Mouse (Mus musculus): ENCODE measurements around the gene Jpt1.
A peak's percentile ranks its signal among the peaks of the same experiment; 100 is the strongest.
"Not testable (repeated sequence)": the region's sequence is repeated elsewhere in the genome, so short reads cannot be mapped to it uniquely, and the experiment has no call there.

The Jpt1 gene

GRCm38 (mm10) chr11:115512004-115512403 is 2.2 kb downstream of the Jpt1 start:
- no peak for DNase-seq (ENCODE audit: low read depth)

DNA sequence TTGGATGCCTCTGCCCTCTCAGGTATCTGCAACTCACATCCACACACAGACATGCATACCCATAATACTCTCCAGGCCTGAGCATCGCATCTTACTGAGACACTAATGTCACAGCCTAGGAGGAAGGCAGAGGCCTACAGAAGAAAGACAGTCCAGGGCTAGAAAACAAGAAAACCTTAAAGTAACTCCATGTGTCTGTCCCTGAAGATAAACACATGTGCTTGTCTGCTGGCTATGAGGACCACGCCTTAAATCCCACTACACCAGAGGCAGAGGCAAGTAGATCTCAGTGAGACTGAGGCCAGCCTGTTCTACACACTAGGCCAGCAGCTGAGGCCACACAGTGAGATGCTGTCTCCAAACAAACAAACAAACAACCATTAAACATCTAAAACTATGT is 3.1 kb downstream of the Jpt1 start:
- peak; percentile 69 for DNase-seq (ENCODE audit: low read depth)

DNA sequence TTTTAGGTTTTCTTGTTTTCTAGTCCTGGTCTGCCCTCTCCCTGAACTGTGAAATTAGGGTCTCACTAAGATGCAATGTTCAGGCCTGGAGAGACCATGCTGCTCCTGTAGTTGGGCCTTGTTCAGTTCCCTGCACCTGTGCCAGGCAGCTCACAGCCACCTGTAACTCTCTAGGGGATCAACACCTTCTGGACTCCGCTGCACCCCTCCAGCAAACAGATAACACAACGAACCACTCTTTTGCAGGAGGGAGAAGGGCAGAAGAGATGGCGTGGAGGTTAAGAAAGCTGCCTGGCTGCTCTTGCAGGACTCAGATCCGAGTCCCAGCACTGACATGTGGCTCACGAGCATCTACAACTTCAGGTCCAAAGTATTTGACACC is 3.7 kb downstream of the Jpt1 start:
- DNase-seq (ENCODE audit: low read depth) = no peak

GRCm38 (mm10) chr11:115509773-115510506 is 4.2 kb downstream of the Jpt1 start:
- DNase-seq (ENCODE audit: low read depth) = no peak

GRCm38 (mm10) chr11:115508061-115508460 is 6.1 kb downstream of the Jpt1 start:
- DNase-seq (ENCODE audit: low read depth) = peak; percentile 41

GRCm38 (mm10) chr11:115506586-115506985 is 7.6 kb downstream of the Jpt1 start:
- peak; percentile 54 for DNase-seq (ENCODE audit: low read depth)

- DNase-seq (ENCODE audit: low read depth) = no peak
Observed at GRCm38 (mm10) chr11:115502636-115503035, 11.6 kb downstream of the Jpt1 start.

GRCm38 (mm10) chr11:115496559-115496958 is 17.6 kb downstream of the Jpt1 start:
- DNase-seq (ENCODE audit: low read depth) = not testable (repeated sequence)

GRCm38 (mm10) chr11:115492387-115492786 is 21.8 kb downstream of the Jpt1 start:
- no peak for DNase-seq (ENCODE audit: low read depth)

DNA sequence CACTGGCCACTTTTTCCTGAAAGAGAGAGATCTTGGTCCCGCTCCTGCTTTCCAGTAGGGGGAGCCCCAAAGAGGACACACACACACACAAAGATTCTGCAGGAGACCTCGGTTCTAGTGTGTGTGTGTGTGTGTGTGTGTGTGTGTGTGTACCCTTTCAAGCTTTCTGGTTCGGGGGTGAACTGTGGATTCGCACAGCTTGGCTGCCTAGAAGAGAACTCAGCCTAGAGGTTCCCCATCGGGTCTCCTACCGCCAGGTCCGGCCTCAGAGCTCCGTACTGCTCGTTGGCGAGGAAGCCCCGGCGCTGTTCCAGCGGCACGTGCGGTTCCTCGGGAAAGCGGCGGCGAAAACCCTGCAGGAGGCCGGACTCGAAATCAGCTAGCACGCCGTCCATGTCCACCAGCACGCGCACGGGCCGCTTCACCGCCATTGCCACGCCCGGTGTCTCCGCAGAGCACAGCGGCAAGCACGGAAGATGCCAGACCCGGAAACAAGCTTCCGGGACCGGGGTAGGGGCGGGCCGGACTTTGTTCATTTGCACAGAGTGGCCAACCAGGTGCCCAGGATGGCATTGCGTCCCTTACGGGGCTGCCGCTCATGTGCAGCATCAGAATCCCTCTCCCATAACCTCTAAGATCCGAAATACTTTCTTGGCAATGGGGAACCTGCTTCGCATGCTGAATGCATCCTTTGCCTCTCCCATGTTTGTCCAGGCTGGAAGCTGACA is 22.7 kb downstream of the Jpt1 start, which contains the start of gene Nt5c:
Gene Nt5c (minus strand): TSS at position 507 of the 728 bp plus-strand sequence.
- peak; percentile 75 for DNase-seq (ENCODE audit: low read depth)

GRCm38 (mm10) chr11:115490441-115491355 is 23.5 kb downstream of the Jpt1 start:
- DNase-seq (ENCODE audit: low read depth) = no peak

DNA sequence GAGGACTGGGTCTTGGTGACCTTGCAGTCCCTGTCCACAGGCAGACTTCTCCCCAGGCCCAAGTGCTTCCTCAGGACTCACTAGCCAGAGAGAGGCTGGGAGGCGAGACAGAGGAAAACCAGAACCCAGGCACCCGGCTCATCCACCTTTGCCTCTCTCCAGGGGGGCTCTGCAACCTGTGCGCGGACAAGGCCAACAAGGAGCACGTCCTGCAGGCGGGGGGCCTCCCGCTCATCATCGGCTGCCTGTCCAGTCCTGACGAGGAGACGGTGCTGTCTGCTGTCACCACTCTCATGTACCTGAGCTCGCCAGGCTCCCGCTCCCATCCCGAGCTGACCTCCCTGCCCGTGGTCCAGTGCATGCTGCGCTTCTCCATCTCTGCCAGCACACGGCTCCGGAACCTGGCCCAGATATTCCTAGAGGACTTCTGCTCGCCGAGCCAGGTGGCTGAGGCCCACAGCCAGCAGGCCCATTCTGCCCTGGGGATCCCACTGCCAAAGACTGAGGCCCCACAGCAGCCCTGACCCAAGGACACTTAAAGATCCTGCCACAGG is 25.6 kb downstream of the Jpt1 start:
- DNase-seq (ENCODE audit: low read depth) = no peak

DNA sequence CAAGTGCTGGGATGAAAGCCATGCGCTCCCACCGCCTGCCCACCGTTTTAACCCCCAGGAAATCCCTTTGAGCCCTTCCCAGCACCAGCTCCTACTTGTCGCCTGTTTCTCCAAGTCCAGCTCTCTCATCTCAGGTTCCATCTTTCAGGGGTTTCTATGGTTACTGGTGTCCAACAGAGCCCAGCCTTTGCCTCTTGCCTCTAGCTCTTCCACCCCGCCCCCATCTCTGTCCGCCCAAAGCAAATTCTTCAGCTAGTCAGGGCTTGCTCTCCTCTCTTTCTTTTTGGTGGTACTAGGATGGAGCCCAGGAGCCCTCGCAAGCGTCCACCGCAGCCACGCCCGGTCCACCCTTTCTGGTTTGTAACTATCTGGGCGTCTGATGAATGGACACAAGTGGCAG is 29.0 kb downstream of the Jpt1 start:
- no peak for DNase-seq (ENCODE audit: low read depth)

DNA sequence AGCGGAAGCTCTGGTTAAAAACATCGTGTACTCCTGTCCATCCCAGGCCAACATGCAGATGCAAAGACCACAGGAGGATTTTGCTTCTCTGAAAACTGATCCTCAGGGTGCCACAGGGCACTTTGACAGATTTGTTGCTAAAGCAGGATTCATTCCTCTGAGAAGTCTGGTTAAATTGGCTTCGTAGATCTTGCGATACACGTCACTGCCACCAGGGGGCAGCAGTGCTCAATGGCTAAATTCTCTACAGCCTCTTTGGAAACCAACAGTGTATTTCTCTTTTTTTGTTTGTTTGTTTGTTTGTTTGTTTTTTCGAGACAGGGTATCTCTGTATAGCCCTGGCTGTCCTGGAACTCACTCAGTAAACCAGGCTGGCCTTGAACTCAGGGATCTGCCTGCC is 30.5 kb downstream of the Jpt1 start:
- DNase-seq (ENCODE audit: low read depth) = peak; percentile 77

- no peak for DNase-seq (ENCODE audit: low read depth)
Observed at GRCm38 (mm10) chr11:115483278-115483677, 30.9 kb downstream of the Jpt1 start.

DNA sequence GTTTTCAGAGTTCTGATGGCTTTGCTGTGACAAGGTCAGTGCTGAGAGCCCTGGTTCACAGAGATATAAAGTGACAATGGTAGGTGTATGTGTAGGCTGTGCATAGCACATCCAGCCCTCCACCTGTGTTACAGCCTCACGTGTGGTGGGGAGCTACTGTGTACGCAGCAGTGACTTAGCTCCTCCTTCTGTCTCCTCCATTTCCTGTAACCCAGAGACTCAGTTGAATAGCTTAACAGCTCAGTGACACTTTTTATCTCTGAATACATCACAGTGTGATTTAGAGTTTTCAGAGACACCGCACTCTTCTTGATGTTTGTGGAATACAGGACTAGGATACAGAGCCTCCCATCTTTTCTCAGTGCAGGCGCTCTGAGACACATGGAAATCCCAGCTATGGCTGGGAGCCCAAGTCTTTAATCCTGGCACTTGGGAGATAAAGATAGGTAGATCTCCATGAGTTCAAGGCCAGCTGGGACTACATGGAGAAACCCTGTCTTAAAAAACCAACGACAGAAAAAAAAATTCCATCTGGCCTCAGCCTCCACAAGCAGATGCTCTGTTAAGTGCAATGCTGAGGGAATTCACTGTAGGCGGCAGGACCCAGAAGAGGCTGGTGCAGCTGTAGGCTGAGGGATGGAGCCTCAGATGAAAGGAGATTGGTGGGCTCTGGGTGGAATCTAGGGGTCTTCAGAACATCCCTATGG is 32.5 kb downstream of the Jpt1 start:
- DNase-seq (ENCODE audit: low read depth) = no peak

DNA sequence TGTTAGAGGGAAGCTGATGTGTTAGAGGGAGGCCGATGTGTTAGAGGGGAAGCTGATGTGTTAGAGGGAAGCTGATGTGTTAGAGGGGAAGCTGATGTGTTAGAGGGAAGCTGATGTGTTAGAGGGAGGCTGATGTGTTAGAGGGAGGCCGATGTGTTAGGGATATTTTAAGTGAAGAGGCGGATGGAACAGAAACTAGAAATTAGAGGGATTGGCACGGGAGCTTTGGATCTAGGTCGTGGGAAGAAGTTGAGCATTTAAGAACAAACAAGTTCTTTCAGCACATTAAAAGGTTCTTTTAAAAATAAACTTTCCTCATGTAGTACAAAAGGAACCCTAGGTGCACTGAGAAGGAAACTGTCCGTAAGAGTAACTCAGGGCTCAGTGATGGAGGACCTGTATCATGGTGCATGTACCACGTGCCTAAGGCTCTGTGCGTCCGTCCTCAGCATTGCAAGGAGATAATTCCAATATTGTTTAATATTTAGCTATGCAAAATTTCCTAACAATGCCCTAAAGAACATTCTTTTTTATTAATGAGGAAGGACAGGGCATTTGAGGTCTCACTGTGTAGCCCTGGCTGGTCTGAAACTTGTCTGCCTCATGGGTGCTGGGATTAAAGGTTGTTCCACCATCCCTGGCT is 35.8 kb downstream of the Jpt1 start:
- no peak for DNase-seq (ENCODE audit: low read depth)

GRCm38 (mm10) chr11:115477388-115477787 is 36.8 kb downstream of the Jpt1 start:
- DNase-seq (ENCODE audit: low read depth) = not testable (repeated sequence)

GRCm38 (mm10) chr11:115476630-115477029 is 37.6 kb downstream of the Jpt1 start:
- DNase-seq (ENCODE audit: low read depth) = not testable (repeated sequence)

DNA sequence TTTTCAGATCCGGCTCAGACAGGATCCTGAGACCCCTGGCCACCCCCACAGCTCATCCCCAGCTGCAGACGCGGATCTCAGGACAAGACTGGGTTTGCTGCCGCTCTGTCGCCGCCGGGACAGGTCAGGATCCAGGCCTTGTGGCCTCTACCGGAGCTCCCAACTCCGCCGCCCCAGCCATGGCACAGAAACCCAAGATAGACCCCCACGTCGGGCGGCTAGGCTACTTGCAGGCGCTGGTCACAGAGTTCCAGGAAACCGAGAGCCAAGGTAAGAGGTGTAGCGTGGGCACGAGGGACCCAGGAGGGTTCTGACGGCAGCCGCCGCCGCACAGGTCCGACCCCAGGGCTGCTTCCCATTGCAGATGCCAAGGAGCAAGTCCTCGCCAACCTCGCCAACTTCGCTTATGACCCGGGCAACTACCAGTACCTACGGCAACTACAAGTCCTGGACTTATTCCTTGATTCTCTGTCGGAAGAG is 38.4 kb downstream of the Jpt1 start:
- DNase-seq (ENCODE audit: low read depth) = no peak
